Mouse (Mus musculus) ZHBTc4 (cell line): ENCODE data around the gene Epb41l5.

ENCODE experiments used
- DNase-seq: peaks from one replicate; pipeline ENCODE4 v3.0.0-alpha.2; 2011; ENCODE audit warnings: low read depth, low spot score

The Epb41l5 gene

GRCm38 (mm10) chr1:119596954-119597480 is 51.8 kb downstream of the Epb41l5 start:
- DNase-seq = no peak

GRCm38 (mm10) chr1:119590041-119590440 is 58.8 kb downstream of the Epb41l5 start:
- DNase-seq = no peak

- no peak for DNase-seq
Observed at GRCm38 (mm10) chr1:119584974-119585373, 63.8 kb downstream of the Epb41l5 start.

- DNase-seq = no peak
Observed at GRCm38 (mm10) chr1:119570134-119570533, 78.7 kb downstream of the Epb41l5 start.

- DNase-seq = no peak
Observed at GRCm38 (mm10) chr1:119565531-119565930, 83.3 kb downstream of the Epb41l5 start.

GRCm38 (mm10) chr1:119557641-119558395 is 91.0 kb downstream of the Epb41l5 start:
- DNase-seq = no peak

- DNase-seq = no peak
Observed at GRCm38 (mm10) chr1:119555651-119556050, 93.1 kb downstream of the Epb41l5 start.

GRCm38 (mm10) chr1:119551651-119552050 is 97.1 kb downstream of the Epb41l5 start:
- DNase-seq = no peak

- no peak for DNase-seq
Observed at GRCm38 (mm10) chr1:119550064-119550463, 98.7 kb downstream of the Epb41l5 start.

- DNase-seq = no peak
Observed at GRCm38 (mm10) chr1:119549327-119549689, 99.5 kb downstream of the Epb41l5 start.

GRCm38 (mm10) chr1:119548668-119549326 is 100.0 kb downstream of the Epb41l5 start:
- DNase-seq = peak; percentile 88

GRCm38 (mm10) chr1:119546490-119546889 is 102.3 kb downstream of the Epb41l5 start:
- no peak for DNase-seq

- no peak for DNase-seq
Observed at GRCm38 (mm10) chr1:119545671-119546070, 103.1 kb downstream of the Epb41l5 start.

GRCm38 (mm10) chr1:119545164-119545563 is 103.6 kb downstream of the Epb41l5 start:
- DNase-seq = no peak

GRCm38 (mm10) chr1:119544611-119545155 is 104.1 kb downstream of the Epb41l5 start:
- no peak for DNase-seq

- no peak for DNase-seq
Observed at GRCm38 (mm10) chr1:119543316-119543715, 105.5 kb downstream of the Epb41l5 start.

- DNase-seq = no peak
Observed at GRCm38 (mm10) chr1:119541570-119541969, 107.2 kb downstream of the Epb41l5 start.

GRCm38 (mm10) chr1:119540836-119541557 is 107.8 kb downstream of the Epb41l5 start:
- DNase-seq = no peak

GRCm38 (mm10) chr1:119539252-119539651 is 109.5 kb downstream of the Epb41l5 start:
- DNase-seq = no peak

GRCm38 (mm10) chr1:119537651-119538050 is 111.1 kb downstream of the Epb41l5 start:
- DNase-seq = peak; percentile 53

GRCm38 (mm10) chr1:119536122-119536521 is 112.7 kb downstream of the Epb41l5 start:
- DNase-seq = no peak

- no peak for DNase-seq
Observed at GRCm38 (mm10) chr1:119534341-119534740, 114.5 kb downstream of the Epb41l5 start.
